Mouse (Mus musculus): Measurements from ENCODE around the gene Gjb3. TPM values are rescaled to one million over a fixed set of nuclear protein-coding genes. Genes with fewer than 3 reads are reported as not detected.
A peak's percentile ranks its signal among the peaks of the same experiment; 100 is the strongest.

The Gjb3 gene
- 10.3 and 13.2 TPM in 2 replicates for polyA plus RNA-seq (2012; rRNA removed)

DNA sequence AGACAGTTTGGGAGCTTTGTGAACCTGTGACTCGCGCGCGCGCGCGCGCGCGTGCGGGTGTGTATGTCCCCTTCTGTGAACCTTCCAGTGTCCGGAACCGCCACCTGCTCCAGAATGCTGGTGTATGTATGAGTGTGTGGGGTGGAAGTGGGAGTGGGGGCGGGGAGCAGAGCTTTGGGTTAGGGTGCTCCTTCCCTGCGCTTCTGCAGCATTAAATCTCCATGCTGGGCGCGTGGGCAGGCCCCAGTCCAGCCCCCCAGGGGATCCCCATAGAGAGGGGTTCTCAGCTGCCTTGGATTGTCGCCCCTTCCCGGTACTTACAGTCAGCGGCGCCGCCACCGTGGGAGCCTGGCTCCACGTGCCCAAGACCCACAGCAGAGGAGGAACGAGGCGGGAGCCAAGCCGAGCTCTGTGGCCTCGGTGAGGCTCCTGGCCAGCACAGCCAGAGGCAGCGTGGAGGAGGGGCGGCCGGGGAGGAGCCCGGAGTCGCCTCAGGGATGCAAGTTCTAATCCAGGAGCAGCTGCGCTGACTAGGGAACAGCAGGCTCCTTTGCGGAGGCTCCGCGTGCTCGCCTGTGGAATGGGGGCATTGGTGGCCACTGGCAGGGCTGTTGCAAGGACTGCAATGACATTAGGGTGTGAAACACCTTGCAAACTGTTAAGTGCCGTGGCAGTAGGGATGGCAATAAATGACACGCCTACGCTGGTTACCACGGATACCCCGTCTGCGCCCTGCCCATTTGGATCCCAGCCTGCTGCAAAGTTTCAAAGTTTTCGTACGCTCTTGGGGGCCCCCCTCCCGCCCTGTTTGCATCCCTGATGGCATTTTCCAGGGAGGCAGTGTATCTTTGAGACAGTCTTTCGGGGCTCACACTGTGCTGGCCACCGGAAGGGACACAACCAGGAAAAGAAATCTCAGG lies at the start of gene Gjb3:
Gjb3 (minus strand) TSS at position 664 of the 920 bp plus-strand sequence.
- DNase-seq (ENCODE audit: low spot score): no peak

GRCm38 (mm10) chr4:127377344-127377743 lies 46.7 kb upstream of the Gjb3 start:
- DNase-seq (ENCODE audit: low spot score): no peak

GRCm38 (mm10) chr4:127375541-127376177 lies 45.0 kb upstream of the Gjb3 start:
- DNase-seq (ENCODE audit: low spot score): no peak

DNA sequence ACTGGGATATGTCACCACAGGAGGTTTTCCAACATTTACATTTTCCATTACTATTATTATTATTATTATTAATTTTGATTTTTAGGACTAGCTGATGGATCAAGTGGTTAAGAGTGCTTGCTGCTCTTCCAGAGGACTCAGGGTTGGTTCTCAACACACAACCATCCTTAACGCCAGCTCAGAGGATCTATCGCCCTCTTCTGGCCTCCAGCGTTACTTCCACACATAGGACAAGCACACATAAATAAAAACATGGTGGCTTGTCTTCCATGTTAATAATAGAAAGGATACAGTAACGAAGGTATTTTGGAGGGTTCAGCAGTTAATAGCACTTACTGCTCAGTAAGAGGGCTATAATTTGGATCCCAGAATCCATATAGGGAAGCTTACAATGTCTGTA lies 44.0 kb upstream of the Gjb3 start:
- no peak for DNase-seq (ENCODE audit: low spot score)

DNA sequence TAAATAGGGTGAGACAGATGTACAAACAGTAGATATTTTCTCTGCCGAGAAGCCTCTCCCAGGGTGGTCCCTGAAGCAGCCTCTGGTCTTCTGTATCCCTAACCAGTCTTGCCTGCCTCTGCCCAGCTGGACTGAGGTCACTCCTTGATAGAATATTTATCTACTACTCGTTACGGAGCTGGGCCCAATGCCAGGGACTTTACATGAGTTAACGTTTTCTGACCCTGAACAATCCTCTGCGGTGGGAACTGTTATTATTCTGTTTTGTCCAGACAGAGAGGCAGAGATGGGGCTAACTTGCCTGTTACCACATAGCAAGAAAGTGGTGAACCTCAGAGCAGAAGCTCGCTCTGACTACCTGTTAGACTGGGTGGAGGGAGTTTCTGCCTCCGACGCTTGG lies 42.8 kb upstream of the Gjb3 start:
- DNase-seq (ENCODE audit: low spot score): no peak

GRCm38 (mm10) chr4:127371546-127371945 lies 40.9 kb upstream of the Gjb3 start:
- no peak for DNase-seq (ENCODE audit: low spot score)

DNA sequence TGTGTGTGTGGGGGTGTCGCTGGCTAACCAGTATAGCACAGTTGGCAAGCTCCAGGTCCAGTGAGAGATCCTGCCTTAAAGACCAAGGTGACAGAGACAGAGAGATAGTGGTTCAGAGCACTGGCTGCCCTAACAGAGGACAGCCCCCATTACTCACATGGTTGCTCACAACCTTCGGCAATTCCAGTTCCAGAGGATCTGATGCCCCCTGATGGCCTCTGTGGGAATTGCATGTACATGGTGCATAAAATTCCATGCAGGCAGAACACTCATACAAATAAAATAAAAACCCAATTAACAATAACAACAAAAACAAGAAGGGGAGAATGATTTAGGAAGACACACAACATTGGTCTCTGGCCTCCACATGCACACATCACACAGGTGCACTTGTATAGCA lies 39.8 kb upstream of the Gjb3 start:
- DNase-seq (ENCODE audit: low spot score): no peak

- peak; percentile 57 for DNase-seq (ENCODE audit: low spot score)
Measured at GRCm38 (mm10) chr4:127368379-127368973, 37.8 kb upstream of the Gjb3 start.

DNA sequence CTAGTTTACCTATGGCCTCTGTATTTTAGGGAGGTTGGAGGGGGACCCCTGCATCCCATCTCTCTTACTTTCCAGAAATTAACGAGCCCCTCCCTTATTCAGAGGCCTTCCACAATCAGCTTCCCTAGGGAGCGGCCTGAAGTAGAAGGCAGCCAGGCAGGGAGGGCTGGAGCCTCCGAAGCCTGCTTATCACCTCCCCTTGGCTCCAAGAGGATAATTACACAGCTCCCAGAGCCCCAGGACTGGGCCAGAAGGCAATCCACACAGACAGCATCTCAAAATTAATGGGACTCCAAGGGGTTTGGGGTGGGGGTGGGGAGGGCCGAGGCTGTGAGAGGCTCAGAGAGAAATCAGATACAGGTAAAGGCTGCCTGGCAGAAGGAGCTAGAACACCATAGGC lies 35.2 kb upstream of the Gjb3 start:
- DNase-seq (ENCODE audit: low spot score): no peak

DNA sequence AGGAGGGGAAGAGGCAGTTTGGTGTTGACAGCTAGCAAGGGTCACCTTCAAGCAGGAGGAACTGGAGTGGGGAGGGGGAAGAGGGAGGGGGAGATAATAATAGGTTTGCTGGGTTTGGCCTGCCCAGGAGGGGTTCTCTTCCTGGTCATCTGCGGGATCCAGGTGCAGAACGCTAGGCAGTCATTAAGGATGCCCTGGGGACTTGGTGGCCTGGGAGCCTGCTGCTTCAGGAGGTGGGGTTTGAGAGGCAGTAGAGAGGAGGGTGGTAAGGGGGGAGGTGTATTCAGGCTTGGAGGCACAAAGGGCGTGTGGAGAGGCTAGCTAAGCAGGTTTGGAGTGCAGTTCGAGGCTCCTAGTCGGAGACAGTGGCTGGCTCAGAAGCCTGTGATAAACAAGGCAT lies 34.8 kb upstream of the Gjb3 start:
- DNase-seq (ENCODE audit: low spot score): no peak

DNA sequence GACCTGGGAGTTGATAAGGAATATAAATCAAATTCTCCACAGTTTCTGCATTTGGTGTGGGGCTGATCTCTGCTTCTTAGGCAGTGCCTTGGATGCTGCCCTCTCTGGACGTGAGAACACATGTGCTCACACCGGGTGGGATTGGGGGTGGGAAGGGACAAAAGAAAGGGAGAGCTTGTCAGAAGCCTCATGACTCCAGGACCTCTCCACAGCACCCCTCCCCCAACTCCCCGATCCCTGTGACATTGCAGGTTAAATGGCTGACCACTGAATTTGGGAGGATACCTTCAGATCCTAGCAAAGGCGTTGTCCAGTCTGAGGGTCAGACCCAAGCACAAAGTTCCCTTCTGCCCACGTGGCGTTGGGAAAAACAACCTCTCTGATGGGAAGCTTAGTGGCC lies 33.8 kb upstream of the Gjb3 start:
- no peak for DNase-seq (ENCODE audit: low spot score)

DNA sequence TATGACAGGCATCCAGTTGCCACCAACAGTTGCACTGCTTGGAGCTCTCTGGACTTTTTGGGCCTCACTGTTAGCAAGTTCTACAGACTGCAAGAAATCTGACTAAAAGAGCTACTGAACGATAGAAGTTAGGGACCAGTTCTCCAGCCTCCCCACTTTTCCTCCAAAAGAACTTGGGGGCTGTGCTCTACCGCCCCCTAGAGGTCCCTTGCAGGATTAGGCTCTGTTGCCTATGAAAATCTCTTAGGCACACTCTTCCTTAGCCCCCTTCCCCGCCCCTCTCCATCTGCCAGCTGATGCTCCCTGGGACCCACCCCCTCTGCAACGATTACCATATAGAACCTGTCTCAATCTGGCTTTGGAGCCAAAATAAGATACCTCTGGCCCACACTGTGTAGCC lies 32.7 kb upstream of the Gjb3 start:
- DNase-seq (ENCODE audit: low spot score): no peak

DNA sequence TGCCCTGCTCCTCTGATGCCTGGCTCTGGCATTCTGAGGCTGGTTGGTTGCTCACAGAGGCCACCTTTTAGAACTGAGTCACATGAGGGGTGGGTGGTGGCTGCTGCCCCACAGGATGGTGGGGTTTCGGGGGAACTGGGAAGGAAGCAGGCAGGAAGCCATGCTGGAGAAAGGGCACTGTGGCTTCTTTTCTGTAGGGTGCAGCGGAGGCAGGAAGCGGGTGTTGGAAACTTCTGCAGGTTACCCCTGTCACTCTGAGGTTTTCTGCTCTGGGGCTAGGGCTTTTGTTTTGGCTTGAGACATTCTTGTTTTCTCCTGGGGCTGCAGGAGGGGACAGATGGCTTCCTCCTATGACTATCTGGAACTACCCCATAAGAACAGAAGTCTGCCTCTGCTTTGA lies 31.9 kb upstream of the Gjb3 start:
- no peak for DNase-seq (ENCODE audit: low spot score)

DNA sequence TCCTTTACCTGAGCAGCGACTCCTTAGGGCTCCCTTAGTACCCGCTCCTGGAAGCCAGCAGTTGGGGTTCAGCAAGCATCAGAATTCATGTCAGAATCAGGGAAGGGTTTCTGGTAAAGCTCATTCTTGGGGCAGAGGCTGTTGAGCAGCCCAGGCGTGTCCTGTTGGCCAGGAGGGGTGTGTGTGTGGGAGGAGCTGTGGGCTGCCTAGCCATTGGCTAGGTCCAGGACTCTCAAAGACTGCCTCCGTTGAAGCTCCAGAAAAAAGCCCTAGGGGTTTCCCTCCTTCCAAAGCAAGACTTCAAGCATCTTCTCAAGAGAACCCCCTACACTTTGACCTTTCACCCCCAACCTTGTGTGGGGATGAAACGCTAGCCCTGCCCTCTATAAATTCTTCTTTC lies 27.4 kb upstream of the Gjb3 start, which contains the start of gene Gjb5:
Gjb5 (minus strand) TSS at position 164 of the 400 bp plus-strand sequence.
- no peak for DNase-seq (ENCODE audit: low spot score)

- DNase-seq (ENCODE audit: low spot score): no peak
Measured at GRCm38 (mm10) chr4:127354506-127355485, 24.2 kb upstream of the Gjb3 start.

- no peak for DNase-seq (ENCODE audit: low spot score)
Measured at GRCm38 (mm10) chr4:127353951-127354438, 23.4 kb upstream of the Gjb3 start, which contains the start of gene Gjb4. TSS of gene Gjb4 (minus strand) at chr4:127354081.

DNA sequence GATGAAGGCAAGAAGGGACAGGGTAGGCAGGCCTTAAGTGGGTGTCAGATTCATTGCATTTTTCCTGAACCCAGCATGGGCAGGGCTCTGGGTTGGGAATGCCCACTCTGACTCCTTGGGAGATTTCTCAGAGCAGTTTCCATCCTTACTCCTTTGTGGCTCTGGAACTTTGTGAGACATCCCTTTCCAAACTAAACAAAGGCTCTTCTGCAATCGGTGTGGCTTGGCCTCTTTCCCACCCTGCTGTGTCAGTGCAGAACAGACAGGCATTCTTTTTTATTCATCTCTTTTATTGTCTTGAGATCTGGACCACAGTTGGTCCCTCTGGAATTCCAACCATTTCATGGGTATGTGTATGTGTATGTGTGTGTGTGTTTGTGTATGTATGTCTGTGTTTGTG lies 21.9 kb upstream of the Gjb3 start:
- DNase-seq (ENCODE audit: low spot score): no peak

GRCm38 (mm10) chr4:127349560-127350300 lies 19.1 kb upstream of the Gjb3 start:
- DNase-seq (ENCODE audit: low spot score): no peak

GRCm38 (mm10) chr4:127345000-127345399 lies 14.4 kb upstream of the Gjb3 start:
- DNase-seq (ENCODE audit: low spot score): no peak

- no peak for DNase-seq (ENCODE audit: low spot score)
Measured at GRCm38 (mm10) chr4:127341372-127341771, 10.7 kb upstream of the Gjb3 start.

Measured in urinary bladder, adult 2 months (tissue).